Mouse (Mus musculus) embryonic facial prominence, embryonic 15.5 days (tissue): ENCODE measurements around the gene Pigc. TPM values are rescaled to one million over a fixed set of nuclear protein-coding genes. Genes with fewer than 3 reads are reported as not detected.

Source experiments
- ATAC-seq: fragments of 200-750 bp; cut with Nextera tagmentation; 2 replicates; pipeline ENCODE4 v1.8.0; 2017; ENCODE audit warnings: low read depth, moderate TSS enrichment; ENCODE audit not compliant: insufficient number of reproducible peaks, low FRiP score, low TSS enrichment
- H3K27ac ChIP-seq: fragments of 300-500 bp; sonication (generic); replicated peaks from 2 replicates; pipeline ENCODE4 v1.5.1; 2015; ENCODE audit warnings: mild to moderate bottlenecking, inconsistent platforms
- H3K27me3 ChIP-seq: fragments of 300-500 bp; sonication (generic); 2 replicates; pipeline ENCODE4 v1.6.1; 2015; ENCODE audit warnings: inconsistent platforms
- H3K36me3 ChIP-seq: fragments of 300-500 bp; sonication (generic); 2 replicates; pipeline ENCODE4 v1.6.1; 2015; ENCODE audit warnings: mild to moderate bottlenecking, inconsistent platforms
- H3K4me1 ChIP-seq: fragments of 300-500 bp; sonication (generic); 2 replicates; pipeline ENCODE4 v1.6.1; 2015; ENCODE audit warnings: inconsistent platforms
- H3K4me2 ChIP-seq: fragments of 300-500 bp; sonication (generic); replicated peaks from 2 replicates; pipeline ENCODE4 v1.6.1; 2015; ENCODE audit warnings: mild to moderate bottlenecking, inconsistent platforms
- H3K4me3 ChIP-seq: fragments of 300-500 bp; sonication (generic); replicated peaks from 2 replicates; pipeline ENCODE4 v1.5.1; 2015; ENCODE audit warnings: mild to moderate bottlenecking, inconsistent platforms
- H3K9ac ChIP-seq: fragments of 300-500 bp; sonication (generic); 2 replicates; pipeline ENCODE4 v1.6.1; 2015; ENCODE audit warnings: inconsistent platforms
- H3K9me3 ChIP-seq: fragments of 300-500 bp; sonication (generic); replicated peaks from 2 replicates; pipeline ENCODE4 v1.6.1; 2016; ENCODE audit warnings: inconsistent platforms
- WGBS: fragments of 180-500 bp; shearing (Covaris S2); methylation state at CpG from one replicate; pipeline ENCODE4 v1.1.7; 2015; 5-methylcytosine and 5-hydroxymethylcytosine counted together
- polyA plus RNA-seq: library from polyadenylated mRNA; unstranded; fragments of >200 nt; fragmentation: Nextera tagmentation; extraction: Ambion mirVana; gene quantifications from 2 replicates; pipeline ENCODE4 v1.2.1, GENCODE M21; 2015

Pigc gene
- polyA plus RNA-seq = 42.4 and 49.7 TPM in 2 replicates

DNA sequence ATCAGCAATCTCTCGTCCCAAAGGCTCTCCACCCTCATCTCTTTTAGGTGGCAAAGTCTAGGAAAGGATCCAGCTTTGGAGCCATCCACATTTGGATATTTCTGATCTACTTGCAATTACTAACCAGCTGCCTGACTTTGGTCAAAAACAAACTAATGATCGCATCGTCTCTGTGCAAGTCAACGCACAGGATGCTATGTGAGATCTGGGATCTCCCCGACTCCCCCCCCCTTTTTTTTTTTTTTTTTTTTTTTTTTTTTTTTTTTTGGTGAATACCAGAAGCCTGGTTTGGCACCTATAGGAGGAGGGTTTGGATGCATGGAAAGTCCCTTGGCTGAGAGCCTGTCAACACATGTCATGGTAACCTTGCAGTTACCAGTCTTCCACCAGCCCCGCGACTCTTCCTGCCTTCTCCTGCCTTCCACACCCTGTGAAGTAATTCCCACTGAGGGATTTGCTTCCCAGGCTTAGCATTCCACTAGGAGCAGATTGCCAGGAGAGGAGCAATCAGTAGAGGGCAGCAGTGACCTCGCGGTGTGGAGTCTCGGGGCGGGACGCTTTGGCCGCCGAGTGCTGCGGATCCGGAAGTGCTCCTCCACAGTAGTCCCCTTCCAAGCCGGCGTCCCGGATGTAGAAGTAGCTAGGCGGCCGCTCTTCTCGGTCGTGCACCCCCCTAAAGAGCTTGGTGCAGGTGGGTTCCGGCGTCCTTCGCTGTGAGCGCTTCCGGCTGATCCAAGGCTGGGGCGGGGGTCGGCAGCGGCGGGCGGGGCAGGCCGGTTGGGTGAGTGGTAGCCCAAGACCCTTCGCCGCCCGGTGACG is at the start of gene Pigc:
Gene Pigc (plus strand): TSS at position 598 of the 819 bp plus-strand sequence.
- H3K4me2 ChIP-seq = peak within 1 kb of the TSS; percentile 56
- H3K27ac ChIP-seq = peak within 1 kb of the TSS; percentile 83
- H3K9ac ChIP-seq = peak within 1 kb of the TSS; percentile 62
- peaks cover 11% of the 10 kb centered on the region for H3K36me3 ChIP-seq
- no peaks in the 10 kb centered on the region for H3K9me3 ChIP-seq
- WGBS = 3% methylated on average over 38 of the region's 38 CpGs
- peak within 1 kb of the TSS; percentile 67 for H3K4me3 ChIP-seq
- no peaks in the 10 kb centered on the region for H3K27me3 ChIP-seq
- peak; percentile 97 for ATAC-seq
- peaks cover 19% of the 10 kb centered on the region for H3K4me1 ChIP-seq

DNA sequence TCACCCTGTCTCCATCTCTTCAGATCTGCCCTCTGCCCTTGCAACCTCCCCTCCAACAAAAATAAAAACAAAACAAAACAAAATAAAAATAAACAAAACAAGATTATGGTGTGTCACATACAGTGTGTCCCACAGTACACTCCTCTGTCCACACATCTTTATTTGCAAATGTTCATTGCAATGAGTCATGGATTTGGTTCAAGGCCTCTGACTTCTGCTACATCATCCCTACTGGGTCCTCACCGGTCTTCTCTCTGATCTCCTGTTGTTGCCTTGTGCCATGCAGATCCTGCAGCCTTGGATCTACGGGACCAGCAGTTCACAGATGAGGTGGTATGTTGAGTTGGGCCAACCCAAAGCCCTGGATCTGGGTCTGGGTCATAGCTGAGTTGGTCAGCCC is 49.4 kb upstream of the Pigc start:
- H3K36me3 ChIP-seq = no peaks in the 10 kb centered on the region
- H3K4me1 ChIP-seq = no peaks in the 10 kb centered on the region
- no peak overlapping the region for H3K4me3 ChIP-seq
- H3K27me3 ChIP-seq = no peaks in the 10 kb centered on the region
- no peak overlapping the region for H3K9ac ChIP-seq
- no peak overlapping the region for H3K4me2 ChIP-seq
- ATAC-seq = no peak
- WGBS = 94% methylated on average over 2 of the region's 2 CpGs
- H3K9me3 ChIP-seq = no peaks in the 10 kb centered on the region
- H3K27ac ChIP-seq = no peak overlapping the region

DNA sequence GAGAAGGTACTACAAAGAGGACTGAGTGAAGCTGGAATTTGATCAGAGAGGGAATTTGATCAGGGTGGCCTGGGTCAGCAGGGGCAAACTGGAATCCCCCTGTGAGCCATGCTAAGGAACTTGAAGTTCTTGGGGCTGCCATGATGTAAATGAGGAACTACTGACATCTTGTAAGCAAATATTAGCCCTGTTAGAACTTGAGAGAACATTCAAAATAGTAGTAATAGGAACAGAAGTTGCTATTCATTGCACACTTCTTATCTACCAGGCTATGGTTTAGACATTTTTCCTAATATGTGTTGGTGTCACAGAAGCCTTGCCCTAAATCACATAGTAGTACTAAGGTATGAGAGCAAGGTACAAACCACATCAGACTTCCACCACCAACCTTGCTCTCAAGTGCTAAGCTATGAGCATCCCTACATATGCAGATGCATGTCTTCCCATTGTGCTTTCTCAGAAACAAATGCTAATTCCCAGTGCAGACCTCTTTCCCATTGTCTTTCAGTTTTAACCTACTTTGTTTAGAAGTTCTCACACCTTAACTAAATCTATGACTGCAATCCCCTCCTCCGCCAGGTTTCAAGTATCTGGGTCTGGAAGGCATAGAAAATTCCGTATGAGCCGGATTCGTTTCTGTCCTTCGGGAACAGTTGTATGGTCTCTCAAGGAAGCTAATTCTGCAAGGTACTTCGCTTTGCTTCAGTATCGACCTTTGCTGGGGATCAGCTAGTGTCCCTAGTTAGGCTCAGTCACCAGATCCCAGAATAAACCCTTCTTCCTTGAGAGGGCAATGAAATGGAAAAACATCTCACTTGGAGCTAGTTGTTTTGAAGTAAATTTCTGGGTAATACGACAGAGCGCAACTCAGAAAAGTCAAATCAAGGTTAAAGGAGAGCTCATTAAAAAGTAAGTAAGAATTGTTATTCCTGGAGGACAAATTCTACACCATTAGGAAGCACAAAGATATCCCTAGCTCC is 48.2 kb upstream of the Pigc start:
- Histone ChIP-seq H3K4me2 (no peak overlapping the region), H3K4me1 (no peaks in the 10 kb centered on the region), H3K4me3 (no peak overlapping the region), H3K27ac (no peak overlapping the region), H3K9me3 (no peaks in the 10 kb centered on the region), H3K27me3 (no peaks in the 10 kb centered on the region), H3K9ac (no peak overlapping the region), H3K36me3 (no peaks in the 10 kb centered on the region)
- 74% methylated on average over 9 of the region's 9 CpGs for WGBS
- no peak for ATAC-seq

DNA sequence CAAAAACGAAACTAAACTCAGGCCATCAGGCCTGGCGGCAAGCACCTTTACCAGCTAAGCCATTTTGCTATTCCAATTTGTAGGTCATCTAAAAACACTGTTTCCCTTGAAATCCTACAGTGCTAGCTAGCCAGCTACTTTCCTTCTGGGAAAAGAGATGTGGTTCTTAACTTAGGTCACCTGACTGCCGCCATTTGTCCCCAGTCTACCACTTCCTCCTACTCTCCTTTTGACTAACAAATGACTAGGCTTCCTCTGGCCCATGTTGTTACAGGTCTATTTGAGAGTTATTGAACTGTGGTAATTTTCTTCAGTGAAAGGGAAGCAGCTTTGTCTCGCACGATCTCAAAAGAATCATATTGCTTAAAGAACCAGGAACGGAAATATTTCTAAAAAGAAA is 47.1 kb upstream of the Pigc start:
- no peak overlapping the region for H3K4me3 ChIP-seq
- no peak for ATAC-seq
- 82% methylated on average over 6 of the region's 6 CpGs for WGBS
- no peak overlapping the region for H3K27ac ChIP-seq
- no peaks in the 10 kb centered on the region for H3K36me3 ChIP-seq
- H3K9me3 ChIP-seq = no peaks in the 10 kb centered on the region
- H3K27me3 ChIP-seq = no peaks in the 10 kb centered on the region
- no peaks in the 10 kb centered on the region for H3K4me1 ChIP-seq
- no peak overlapping the region for H3K4me2 ChIP-seq
- no peak overlapping the region for H3K9ac ChIP-seq

DNA sequence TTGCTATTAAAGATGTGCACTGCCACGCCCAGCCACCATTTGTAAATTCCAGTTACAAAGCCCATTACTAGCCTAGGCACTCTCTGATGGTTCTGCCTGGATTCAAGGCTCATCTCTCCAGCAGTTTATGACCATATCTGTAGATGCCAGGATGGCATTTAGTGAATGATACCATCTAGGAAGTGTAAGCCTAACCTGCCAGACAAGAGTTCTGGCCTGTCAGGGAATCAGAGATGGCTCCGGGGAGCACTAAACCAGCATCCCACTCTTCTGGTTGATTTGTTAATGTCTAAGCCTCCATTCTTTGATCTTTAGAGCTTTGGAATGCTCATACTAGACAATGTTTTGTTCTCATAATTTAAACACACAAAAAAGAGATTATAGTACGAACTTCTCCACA is 44.7 kb upstream of the Pigc start:
- Histone ChIP-seq H3K4me2 (no peak overlapping the region), H3K27me3 (no peaks in the 10 kb centered on the region), H3K9me3 (no peaks in the 10 kb centered on the region), H3K36me3 (no peaks in the 10 kb centered on the region), H3K9ac (no peak overlapping the region), H3K27ac (no peak overlapping the region), H3K4me3 (no peak overlapping the region), H3K4me1 (no peaks in the 10 kb centered on the region)
- 52% methylated on average over 3 of the region's 3 CpGs for WGBS
- ATAC-seq = no peak

DNA sequence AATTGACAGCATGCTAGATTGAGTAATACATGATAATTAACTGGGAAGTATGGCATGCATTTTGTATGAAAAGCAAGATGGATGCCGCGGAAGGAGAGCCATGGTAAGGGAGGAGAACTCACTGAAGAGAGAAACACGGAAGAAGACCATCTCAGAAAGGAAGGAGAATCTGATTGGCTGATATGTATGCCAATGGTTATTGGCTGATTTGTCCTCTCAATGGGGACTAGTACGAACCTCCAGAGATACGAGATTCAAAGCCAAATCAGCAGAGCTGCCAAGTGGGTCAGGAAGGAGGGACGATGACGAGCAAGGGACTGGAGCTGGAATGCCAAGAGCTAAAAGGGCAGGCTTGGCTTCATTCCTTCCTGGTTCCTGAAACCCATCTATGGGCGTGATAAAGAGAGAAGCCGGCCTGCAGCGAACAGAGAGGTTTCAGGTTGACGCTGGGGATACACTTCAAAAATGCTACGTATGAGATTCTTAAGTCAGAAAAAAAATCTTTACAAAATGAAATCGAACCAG is 43.6 kb upstream of the Pigc start:
- no peak overlapping the region for H3K4me3 ChIP-seq
- no peak for ATAC-seq
- no peak overlapping the region for H3K27ac ChIP-seq
- H3K9me3 ChIP-seq = no peaks in the 10 kb centered on the region
- 73% methylated on average over 13 of the region's 13 CpGs for WGBS
- H3K4me1 ChIP-seq = no peaks in the 10 kb centered on the region
- no peaks in the 10 kb centered on the region for H3K36me3 ChIP-seq
- no peak overlapping the region for H3K9ac ChIP-seq
- no peaks in the 10 kb centered on the region for H3K27me3 ChIP-seq
- no peak overlapping the region for H3K4me2 ChIP-seq

DNA sequence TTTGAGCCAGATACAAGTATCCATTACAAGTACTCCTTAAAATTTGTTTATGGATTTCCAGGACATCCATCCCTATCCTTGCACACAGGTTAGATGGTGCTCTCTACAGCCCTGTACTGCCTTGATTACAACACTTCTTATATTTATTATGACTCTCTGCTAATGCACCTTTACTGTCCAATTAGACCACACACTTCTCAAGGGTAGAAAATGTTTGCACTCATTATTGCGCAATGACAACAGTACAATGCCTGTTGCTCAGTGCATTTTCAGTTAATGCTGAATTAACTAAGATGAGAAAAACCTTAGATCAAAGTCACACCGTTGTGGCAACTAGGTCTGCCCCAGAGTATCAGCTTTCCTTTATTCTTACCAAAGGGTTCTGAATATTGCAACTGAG is 41.0 kb upstream of the Pigc start:
- WGBS = 68% methylated on average over 2 of the region's 2 CpGs

DNA sequence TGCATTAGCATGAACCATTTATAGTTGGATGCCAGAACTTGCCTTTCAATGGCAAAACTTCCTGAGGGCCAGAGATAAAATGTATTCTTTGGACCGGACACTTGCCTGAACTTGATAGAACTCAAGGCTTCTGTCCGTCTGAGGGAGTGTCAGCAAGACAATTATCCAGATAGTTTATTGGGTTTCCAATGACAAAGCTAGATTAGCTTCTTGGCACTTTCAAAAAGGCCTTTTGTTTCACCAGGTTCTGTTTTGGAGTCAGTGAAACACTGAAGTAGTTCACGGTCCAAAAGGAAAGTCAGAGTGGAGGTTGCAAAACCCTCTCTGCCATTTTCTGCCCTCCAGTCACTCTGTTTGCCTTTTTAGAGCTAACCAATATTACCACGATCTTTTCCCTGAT is 37.7 kb upstream of the Pigc start:
- WGBS = 58% methylated on average over 4 of the region's 4 CpGs
- no peak for ATAC-seq
- no peaks in the 10 kb centered on the region for H3K9me3 ChIP-seq
- H3K4me3 ChIP-seq = no peak overlapping the region
- H3K4me2 ChIP-seq = no peak overlapping the region
- H3K36me3 ChIP-seq = no peaks in the 10 kb centered on the region
- H3K4me1 ChIP-seq = no peaks in the 10 kb centered on the region
- no peak overlapping the region for H3K9ac ChIP-seq
- no peaks in the 10 kb centered on the region for H3K27me3 ChIP-seq
- no peak overlapping the region for H3K27ac ChIP-seq

More for the DNA sequence above, 41.0 kb upstream of the Pigc start:
- Histone ChIP-seq H3K9ac (no peak overlapping the region), H3K4me2 (no peak overlapping the region), H3K4me1 (no peaks in the 10 kb centered on the region), H3K4me3 (no peak overlapping the region), H3K27ac (no peak overlapping the region), H3K9me3 (no peaks in the 10 kb centered on the region), H3K36me3 (no peaks in the 10 kb centered on the region), H3K27me3 (no peaks in the 10 kb centered on the region)
- no peak for ATAC-seq

DNA sequence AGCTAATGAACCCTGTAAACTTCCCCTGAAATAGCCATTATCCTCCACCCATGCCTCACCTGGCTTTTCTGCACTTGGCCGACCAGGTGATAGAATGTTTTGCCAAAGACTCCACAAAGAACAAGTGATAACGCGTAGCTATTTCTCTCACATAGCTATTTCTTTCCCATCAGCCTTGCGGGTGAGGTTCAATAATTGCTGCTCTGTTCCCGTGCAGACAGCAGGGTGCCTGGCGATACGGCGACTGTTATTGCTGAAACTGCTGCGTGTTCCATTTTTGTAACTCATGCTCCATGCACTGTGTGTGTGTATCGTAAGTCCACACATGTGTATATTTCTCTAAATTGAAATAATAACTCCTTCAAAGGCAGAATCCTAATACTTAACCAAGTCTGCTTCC is 37.2 kb upstream of the Pigc start:
- no peak overlapping the region for H3K27ac ChIP-seq
- ATAC-seq = no peak
- no peaks in the 10 kb centered on the region for H3K9me3 ChIP-seq
- no peak overlapping the region for H3K9ac ChIP-seq
- no peak overlapping the region for H3K4me2 ChIP-seq
- no peaks in the 10 kb centered on the region for H3K36me3 ChIP-seq
- no peaks in the 10 kb centered on the region for H3K4me1 ChIP-seq
- 68% methylated on average over 10 of the region's 10 CpGs for WGBS
- no peak overlapping the region for H3K4me3 ChIP-seq
- no peaks in the 10 kb centered on the region for H3K27me3 ChIP-seq

DNA sequence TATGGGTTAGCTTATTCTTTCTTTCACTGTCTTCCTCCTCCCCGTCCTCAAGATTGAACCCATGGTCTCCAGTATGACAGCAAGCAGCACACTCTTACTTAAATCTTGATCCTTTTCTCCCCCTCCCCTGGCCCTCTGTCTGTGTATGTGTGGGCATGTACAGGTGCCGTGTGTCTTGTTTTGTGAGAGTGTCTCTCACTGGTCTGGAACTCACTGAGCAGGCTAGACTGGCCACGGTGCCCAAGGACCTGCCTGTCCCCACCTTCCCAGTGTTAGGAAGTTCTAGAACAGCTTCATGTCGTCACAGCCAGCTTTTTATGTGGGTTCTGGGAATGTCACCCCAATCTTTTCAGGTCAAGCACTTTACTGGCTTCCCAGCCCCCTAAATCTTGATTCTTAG is 36.7 kb upstream of the Pigc start:
- no peak overlapping the region for H3K9ac ChIP-seq
- 70% methylated on average over 4 of the region's 4 CpGs for WGBS
- no peaks in the 10 kb centered on the region for H3K4me1 ChIP-seq
- H3K4me2 ChIP-seq = no peak overlapping the region
- H3K27ac ChIP-seq = no peak overlapping the region
- no peak for ATAC-seq
- H3K27me3 ChIP-seq = no peaks in the 10 kb centered on the region
- no peaks in the 10 kb centered on the region for H3K9me3 ChIP-seq
- H3K36me3 ChIP-seq = no peaks in the 10 kb centered on the region
- H3K4me3 ChIP-seq = no peak overlapping the region

DNA sequence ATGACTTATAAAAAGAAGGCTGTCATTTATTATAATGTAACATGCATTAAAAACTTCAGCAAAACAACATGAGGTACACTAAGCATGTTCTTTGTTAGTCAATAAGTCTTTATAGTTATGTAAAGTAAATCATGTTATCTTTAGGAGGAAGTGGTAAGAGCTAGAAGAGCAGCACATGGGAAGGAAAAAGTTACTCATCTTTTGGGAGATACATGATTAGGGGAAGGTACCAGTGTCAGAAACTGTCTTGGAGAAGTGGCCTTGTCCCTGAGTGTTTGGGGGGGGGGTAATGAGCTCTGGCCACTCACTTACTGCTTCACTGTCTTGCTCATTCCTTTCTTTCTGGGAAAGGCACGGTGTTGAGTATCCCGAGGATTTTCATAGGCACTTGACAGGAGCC is 26.9 kb upstream of the Pigc start:
- no peak overlapping the region for H3K4me3 ChIP-seq
- no peak for ATAC-seq
- no peak overlapping the region for H3K27ac ChIP-seq
- H3K27me3 ChIP-seq = no peaks in the 10 kb centered on the region
- H3K4me1 ChIP-seq = no peaks in the 10 kb centered on the region
- no peak overlapping the region for H3K4me2 ChIP-seq
- no peaks in the 10 kb centered on the region for H3K36me3 ChIP-seq
- no peaks in the 10 kb centered on the region for H3K9me3 ChIP-seq
- H3K9ac ChIP-seq = no peak overlapping the region
- WGBS = 84% methylated on average over 2 of the region's 2 CpGs
